Mouse (Mus musculus) left cerebral cortex, postnatal 14 days (tissue): ENCODE measurements around the gene Gpx4. TPM values are rescaled to one million over a fixed set of nuclear protein-coding genes. Genes with fewer than 3 reads are reported as not detected.

Experiments used
- DNase-seq, 2 experiments: peaks; one replicate each; pipeline ENCODE4 v3.0.0; 2021 to 2022; ENCODE audit warnings: low spot score in 2 of 2, mixed read lengths in 1 of 2
- intact Hi-C: fragments of 180-260 bp; cut with DNase I; formaldehyde crosslinking; loops from one replicate; pipeline ENCODE4 v1.15.1; 2025
- total RNA-seq, 2 experiments: library from RNA; stranded (reverse); gene quantifications; 2 replicates each; pipeline ENCODE4 v1.2.3; 2021

The Gpx4 gene
- total RNA-seq, 2 experiments from 2014 or later = 462 to 482 TPM

- no peak for DNase-seq
- intact Hi-C loops = no loop called here
Observed at GRCm38 (mm10) chr10:80063877-80064650, 17.1 kb downstream of the Gpx4 start.

- intact Hi-C loops = no loop called here
- DNase-seq = no peak
Observed at GRCm38 (mm10) chr10:80069251-80069650, 22.3 kb downstream of the Gpx4 start.

GRCm38 (mm10) chr10:80069948-80070450 lies 23.0 kb downstream of the Gpx4 start:
- intact Hi-C loops = no loop called here
- no peak for DNase-seq

- DNase-seq = peak; percentile 67 to 70
- intact Hi-C loops = no loop called here
Observed at GRCm38 (mm10) chr10:80070837-80071515, 24.0 kb downstream of the Gpx4 start.

GRCm38 (mm10) chr10:80071516-80071900 lies 24.5 kb downstream of the Gpx4 start:
- DNase-seq = no peak
- intact Hi-C loops = no loop called here

- DNase-seq = no peak
- intact Hi-C loops = no loop called here
Observed at GRCm38 (mm10) chr10:80072623-80073489, 25.9 kb downstream of the Gpx4 start.

- DNase-seq = peak; percentile 49 to 62
- intact Hi-C loops = no loop called here
Observed at GRCm38 (mm10) chr10:80074813-80075601, 28.0 kb downstream of the Gpx4 start.

- DNase-seq = no peak
- intact Hi-C loops = no loop called here
Observed at GRCm38 (mm10) chr10:80075924-80076323, 29.0 kb downstream of the Gpx4 start.

GRCm38 (mm10) chr10:80076386-80076785 lies 29.4 kb downstream of the Gpx4 start:
- intact Hi-C loops = no loop called here
- DNase-seq = no peak

GRCm38 (mm10) chr10:80077312-80077711 lies 30.3 kb downstream of the Gpx4 start:
- no peak for DNase-seq
- intact Hi-C loops = no loop called here

- intact Hi-C loops = no loop called here
Observed at GRCm38 (mm10) chr10:80078366-80078765, 31.4 kb downstream of the Gpx4 start.

GRCm38 (mm10) chr10:80080396-80081070 lies 33.6 kb downstream of the Gpx4 start:
- no peak for DNase-seq
- intact Hi-C loops = no loop called here

More at GRCm38 (mm10) chr10:80078366-80078765, 31.4 kb downstream of the Gpx4 start:
- no peak for DNase-seq

- DNase-seq = no peak
- intact Hi-C loops = no loop called here
Observed at GRCm38 (mm10) chr10:80081075-80081474, 34.1 kb downstream of the Gpx4 start.

GRCm38 (mm10) chr10:80084817-80085487 lies 38.0 kb downstream of the Gpx4 start:
- peak; percentile 33 to 37 for DNase-seq
- intact Hi-C loops = no loop called here

- intact Hi-C loops = no loop called here
- no peak for DNase-seq
Observed at GRCm38 (mm10) chr10:80086847-80087246, 39.9 kb downstream of the Gpx4 start.

GRCm38 (mm10) chr10:80087483-80087882 lies 40.5 kb downstream of the Gpx4 start:
- intact Hi-C loops = no loop called here
- no peak for DNase-seq

GRCm38 (mm10) chr10:80089146-80089545 lies 42.2 kb downstream of the Gpx4 start:
- intact Hi-C loops = no loop called here
- no peak for DNase-seq

GRCm38 (mm10) chr10:80091527-80091926 lies 44.6 kb downstream of the Gpx4 start:
- intact Hi-C loops = no loop called here
- DNase-seq = no peak
